Mouse (Mus musculus): Measurements from ENCODE around the gene Defb29. TPM values are rescaled to one million over a fixed set of nuclear protein-coding genes. Genes with fewer than 3 reads are reported as not detected.

Defb29 gene
- polyA plus RNA-seq, 1 experiment from 2014 or later, result not detected

DNA sequence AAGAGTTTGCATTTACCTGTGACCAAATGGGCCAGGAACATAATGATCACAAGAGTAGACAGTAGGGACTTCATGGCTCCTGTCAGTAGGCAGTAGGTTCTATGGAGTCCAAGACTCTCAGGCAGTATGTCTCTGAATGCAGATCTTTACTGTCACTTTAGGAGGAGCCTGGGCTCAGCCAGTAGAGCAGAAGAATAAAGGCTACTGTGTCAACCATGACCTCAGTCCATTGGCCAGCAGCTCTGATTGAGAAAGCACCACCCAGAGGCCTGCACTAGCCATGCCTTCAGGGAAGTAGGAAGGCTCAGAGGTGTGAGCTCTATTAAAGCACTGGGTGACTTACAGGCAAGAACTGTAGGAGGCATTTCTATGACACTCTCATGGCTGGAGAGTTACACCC, 49.9 kb downstream of the Defb29 start, which contains the start of gene Defb22:
Gene Defb22, minus strand, starts transcription at position 101 of the 400 bp plus-strand sequence.
- Histone ChIP-seq H3K9me3 (ENCODE audit: control insufficient read depth, low read length) (no peaks in the 10 kb centered on the region), H3K4me1 (replicated peaks; ENCODE audit: control insufficient read depth, insufficient read depth, low read length) (no peaks in the 10 kb centered on the region), H3K9ac (ENCODE audit: low read length) (no peak within 1 kb of the TSS), H3K36me3 (ENCODE audit: control insufficient read depth, insufficient read depth, low read length) (no peaks in the 10 kb centered on the region), H3K4me3 (ENCODE audit: low read depth, low read length) (no peak within 1 kb of the TSS), H3K27ac (ENCODE audit: low read depth, low read length) (no peak within 1 kb of the TSS), H3K27me3 (ENCODE audit: control insufficient read depth, insufficient read depth, low read length) (no peaks in the 10 kb centered on the region), H3K4me2 (ENCODE audit: low read depth, low read length, severe bottlenecking) (no peak within 1 kb of the TSS)
- DNase-seq (ENCODE audit: low spot score) (no peak), ATAC-seq (replicated peaks; ENCODE audit: low FRiP score) (no peak)

Other genes starting within 250 kb of the Defb29 start
- gene Tbc1d20, start 246.3 kb downstream of the Defb29 start, polyA plus RNA-seq (2014; fragmentation: Nextera tagmentation; extraction: Ambion mirVana), result 30.6 and 31.7 TPM in 2 replicates
- 94.2 TPM in 2 replicates for gene Rbck1, start 207.4 kb downstream of the Defb29 start, polyA plus RNA-seq (2014; fragmentation: Nextera tagmentation; extraction: Ambion mirVana)
- 1.3 and 2.1 TPM in 2 replicates for gene Trib3, start 196.1 kb downstream of the Defb29 start, polyA plus RNA-seq (2014; fragmentation: Nextera tagmentation; extraction: Ambion mirVana)
- gene Nrsn2, start 163.5 kb downstream of the Defb29 start, polyA plus RNA-seq (2014; fragmentation: Nextera tagmentation; extraction: Ambion mirVana), result 6.3 and 7.6 TPM in 2 replicates
- 20.4 and 22.9 TPM in 2 replicates for gene Sox12, start 142.0 kb downstream of the Defb29 start, polyA plus RNA-seq (2014; fragmentation: Nextera tagmentation; extraction: Ambion mirVana)
- gene Zcchc3, start 125.1 kb downstream of the Defb29 start, polyA plus RNA-seq (2014; fragmentation: Nextera tagmentation; extraction: Ambion mirVana), result 59.4 and 63.9 TPM in 2 replicates
- 0.41 and 0.79 TPM in 2 replicates for gene 6820408C15Rik, start 124.5 kb downstream of the Defb29 start, polyA plus RNA-seq (2014; fragmentation: Nextera tagmentation; extraction: Ambion mirVana)
- gene Defb23, start 75.5 kb downstream of the Defb29 start, polyA plus RNA-seq (2014; fragmentation: Nextera tagmentation; extraction: Ambion mirVana), result not detected in 2 replicates
- not detected in 2 replicates for gene Defb20, start 63.0 kb downstream of the Defb29 start, polyA plus RNA-seq (2014; fragmentation: Nextera tagmentation; extraction: Ambion mirVana)
- not detected in 2 replicates for gene Defb22, start 50.0 kb downstream of the Defb29 start, polyA plus RNA-seq (2014; fragmentation: Nextera tagmentation; extraction: Ambion mirVana)
- gene Defb26, start 28.4 kb downstream of the Defb29 start, polyA plus RNA-seq (2014; fragmentation: Nextera tagmentation; extraction: Ambion mirVana), result not detected in 2 replicates
- not detected in 2 replicates for gene Defb28, start 21.8 kb downstream of the Defb29 start, polyA plus RNA-seq (2014; fragmentation: Nextera tagmentation; extraction: Ambion mirVana)
- not detected in 2 replicates for gene Gm17416, start 29.2 kb upstream of the Defb29 start, polyA plus RNA-seq (2014; fragmentation: Nextera tagmentation; extraction: Ambion mirVana)
- not detected in 2 replicates for gene Defb21, start 32.6 kb upstream of the Defb29 start, polyA plus RNA-seq (2014; fragmentation: Nextera tagmentation; extraction: Ambion mirVana)
- gene Defb19, start 40.2 kb upstream of the Defb29 start, polyA plus RNA-seq (2014; fragmentation: Nextera tagmentation; extraction: Ambion mirVana), result not detected in 2 replicates
- gene Defb45, start 59.3 kb upstream of the Defb29 start, polyA plus RNA-seq (2014; fragmentation: Nextera tagmentation; extraction: Ambion mirVana), result not detected in 2 replicates
- not detected in 2 replicates for gene Defb36, start 64.2 kb upstream of the Defb29 start, polyA plus RNA-seq (2014; fragmentation: Nextera tagmentation; extraction: Ambion mirVana)
- gene Defb25, start 83.0 kb upstream of the Defb29 start, polyA plus RNA-seq (2014; fragmentation: Nextera tagmentation; extraction: Ambion mirVana), result not detected in 2 replicates
- gene Rem1, start 86.9 kb upstream of the Defb29 start, polyA plus RNA-seq (2014; fragmentation: Nextera tagmentation; extraction: Ambion mirVana), result 0.21 and 0.32 TPM in 2 replicates
- gene H13, start 129.4 kb upstream of the Defb29 start, polyA plus RNA-seq (2014; fragmentation: Nextera tagmentation; extraction: Ambion mirVana), result 110 and 112 TPM in 2 replicates
- gene Mcts2, start 146.9 kb upstream of the Defb29 start, polyA plus RNA-seq (2014; fragmentation: Nextera tagmentation; extraction: Ambion mirVana), result 37.9 and 39.5 TPM in 2 replicates
- gene Id1, start 196.2 kb upstream of the Defb29 start, polyA plus RNA-seq (2014; fragmentation: Nextera tagmentation; extraction: Ambion mirVana), result 51.1 and 53.1 TPM in 2 replicates
- 4.6 and 5.5 TPM in 2 replicates for gene Cox4i2, start 214.1 kb upstream of the Defb29 start, polyA plus RNA-seq (2014; fragmentation: Nextera tagmentation; extraction: Ambion mirVana)

Data from forebrain, embryonic 11.5 days (tissue).